In the genomic region with DNA sequence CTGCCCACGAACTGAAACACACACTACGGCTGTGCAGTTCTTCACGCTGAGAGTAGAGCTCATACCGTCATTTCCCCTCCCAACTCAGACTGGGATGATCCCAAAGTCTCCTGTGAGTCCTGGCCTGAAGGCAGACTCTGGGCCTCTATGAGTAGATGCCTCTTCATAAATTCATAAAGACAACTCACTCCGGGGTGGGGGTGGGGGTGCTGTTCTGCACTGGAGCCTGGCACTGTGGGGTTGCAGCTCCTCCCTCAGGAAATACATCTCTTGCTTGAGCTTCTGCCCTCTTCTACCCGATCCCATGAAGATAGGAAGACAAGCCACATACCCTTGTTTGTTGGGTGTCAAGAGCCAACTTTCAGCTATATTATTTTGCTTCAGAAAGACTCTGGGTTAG, we compare ENCODE assay signal across 22 mouse cellular contexts. TPM values are rescaled to one million over a fixed set of nuclear protein-coding genes. Genes with fewer than 3 reads are reported as not detected.
DNase-seq lines count a peak whose midpoint lies in the region; ATAC-seq and TF ChIP-seq lines count a peak whose summit lies in the region.
"Had no signal": no experiment of that assay in that cellular context is flagged by ENCODE, and none has a peak within 500 bp of the region (broad histone marks: within the 10 kb centered on the region; RNA-seq: fewer than 3 reads in every experiment).

No protein-coding gene starts in this region.

- no peaks in the 10 kb centered on the region for H3K36me3 ChIP-seq in intestine, postnatal 0 days (ENCODE audit: control insufficient read depth, insufficient read depth)
- H3K36me3 ChIP-seq in intestine, embryonic 15.5 days = no peaks in the 10 kb centered on the region
- no peaks in the 10 kb centered on the region for H3K36me3 ChIP-seq in CH12.LX (replicated peaks in 1 of 2; ENCODE audit: control insufficient read depth in 1 of 2, insufficient read depth in 1 of 2, low read length in 1 of 2)
- no peaks in the 10 kb centered on the region for H3K36me3 ChIP-seq in embryonic facial prominence, embryonic 15.5 days
- H3K36me3 ChIP-seq: embryonic facial prominence, embryonic 12.5 days; G1E; limb, embryonic 15.5 days; liver, embryonic 15.5 days; midbrain, embryonic 10.5 days had no signal

- no peak overlapping the region for H3K9ac ChIP-seq in intestine, postnatal 0 days (ENCODE audit: low read depth, low read length)
- no peak overlapping the region; the same call in 1 of the 2 replicates for H3K9ac ChIP-seq in intestine, embryonic 15.5 days
- no peak overlapping the region; the same call in 1 of the 2 replicates for H3K9ac ChIP-seq in CH12.LX (ENCODE audit: insufficient read depth, low read depth)
- H3K9ac ChIP-seq in embryonic facial prominence, embryonic 15.5 days = no peak overlapping the region
- H3K9ac ChIP-seq: embryonic facial prominence, embryonic 12.5 days; hindbrain, embryonic 14.5 days; limb, embryonic 15.5 days; liver, embryonic 15.5 days had no signal

- H3K27ac ChIP-seq in intestine, postnatal 0 days (ENCODE audit: low read depth, low read length) = no peak overlapping the region
- no peak overlapping the region for H3K27ac ChIP-seq in intestine, embryonic 15.5 days
- no peak overlapping the region for H3K27ac ChIP-seq in CH12.LX (ENCODE audit: insufficient read depth, low read depth)
- H3K27ac ChIP-seq in embryonic facial prominence, embryonic 15.5 days (replicated peaks) = peak overlapping the region; percentile 48
- H3K27ac ChIP-seq: embryonic facial prominence, embryonic 12.5 days; hindbrain, embryonic 14.5 days; layer of hippocampus, adult 2 months; limb, embryonic 15.5 days; liver, embryonic 15.5 days; macrophage; midbrain, embryonic 10.5 days had no signal

- H3K4me1 ChIP-seq in intestine, postnatal 0 days (replicated peaks; ENCODE audit: control insufficient read depth, insufficient read depth, low read length) = no peaks in the 10 kb centered on the region
- no peaks in the 10 kb centered on the region for H3K4me1 ChIP-seq in intestine, embryonic 15.5 days (replicated peaks)
- peaks cover 9 to 18% of the 10 kb centered on the region in 2 experiments for H3K4me1 ChIP-seq in CH12.LX (ENCODE audit: control insufficient read depth in 1 of 2, insufficient read depth in 2 of 2)
- peaks cover 32% of the 10 kb centered on the region for H3K4me1 ChIP-seq in embryonic facial prominence, embryonic 15.5 days
- H3K4me1 ChIP-seq: embryonic facial prominence, embryonic 12.5 days; liver, embryonic 15.5 days; midbrain, embryonic 10.5 days had no signal

- H3K4me3 ChIP-seq in intestine, postnatal 0 days (ENCODE audit: low read depth, low read length) = no peak overlapping the region
- no peak overlapping the region for H3K4me3 ChIP-seq in intestine, embryonic 15.5 days (replicated peaks)
- H3K4me3 ChIP-seq in CH12.LX (replicated peaks in 1 of 3; ENCODE audit: low read depth in 2 of 3, low read length in 2 of 3, poor library complexity in 1 of 3) = no peak overlapping the region
- H3K4me3 ChIP-seq in embryonic facial prominence, embryonic 15.5 days (replicated peaks) = no peak overlapping the region
- H3K4me3 ChIP-seq: embryonic facial prominence, embryonic 12.5 days; layer of hippocampus, adult 2 months; limb, embryonic 15.5 days; liver, embryonic 15.5 days; midbrain, embryonic 10.5 days had no signal

- no peaks in the 10 kb centered on the region for H3K27me3 ChIP-seq in intestine, postnatal 0 days (replicated peaks; ENCODE audit: control insufficient read depth, insufficient read depth, low read length)
- H3K27me3 ChIP-seq in intestine, embryonic 15.5 days (replicated peaks) = no peaks in the 10 kb centered on the region
- H3K27me3 ChIP-seq in CH12.LX (replicated peaks) = no peaks in the 10 kb centered on the region
- H3K27me3 ChIP-seq in embryonic facial prominence, embryonic 15.5 days = no peaks in the 10 kb centered on the region
- H3K27me3 ChIP-seq: embryonic facial prominence, embryonic 12.5 days; limb, embryonic 15.5 days; liver, embryonic 15.5 days had no signal

- H3K4me2 ChIP-seq in intestine, postnatal 0 days (replicated peaks; ENCODE audit: low read depth) = no peak overlapping the region
- H3K4me2 ChIP-seq in intestine, embryonic 15.5 days (replicated peaks) = no peak overlapping the region
- H3K4me2 ChIP-seq in CH12.LX (ENCODE audit: insufficient read depth, low read depth, poor library complexity, severe bottlenecking) = peak overlapping the region; percentile 17; the same call in 1 of the 2 replicates
- no peak overlapping the region for H3K4me2 ChIP-seq in embryonic facial prominence, embryonic 15.5 days (replicated peaks)
- H3K4me2 ChIP-seq: embryonic facial prominence, embryonic 12.5 days; hindbrain, embryonic 14.5 days; limb, embryonic 15.5 days; liver, embryonic 15.5 days had no signal

- no peaks in the 10 kb centered on the region for H3K9me3 ChIP-seq in intestine, postnatal 0 days (ENCODE audit: control insufficient read depth)
- no peaks in the 10 kb centered on the region for H3K9me3 ChIP-seq in intestine, embryonic 15.5 days
- no peaks in the 10 kb centered on the region for H3K9me3 ChIP-seq in CH12.LX (replicated peaks; ENCODE audit: low read length)
- H3K9me3 ChIP-seq in embryonic facial prominence, embryonic 15.5 days (replicated peaks) = no peaks in the 10 kb centered on the region
- H3K9me3 ChIP-seq: embryonic facial prominence, embryonic 12.5 days; G1E; limb, embryonic 15.5 days; liver, embryonic 15.5 days; midbrain, embryonic 10.5 days had no signal

- H3K79me2 ChIP-seq in CH12.LX (replicated peaks; ENCODE audit: control insufficient read depth, extremely low read depth, insufficient read depth, poor library complexity, severe bottlenecking) = no peaks in the 10 kb centered on the region

- TF ChIP-seq EP300 in CH12.LX (IDR thresholded peaks at IDR 0.05; ENCODE audit: low read length) = no peak

- peak; percentile 57 for TF ChIP-seq RAD21 in CH12.LX (IDR thresholded peaks at IDR 0.05; ENCODE audit: low read depth, low read length)

- dilution Hi-C loops in CH12.LX (cut with MboI; ENCODE audit: extremely low pct_ligation_motif_present, extremely low pct_unique_long_range_greater_than_20kb, low sequenced_read_pairs) = no loop called here

- TF ChIP-seq CTCF in intestine, postnatal 0 days (IDR thresholded peaks at IDR 0.05; ENCODE audit: low read depth) = 0 out of 2 replicates have a peak, but pooled peaks have one; percentile 7
- TF ChIP-seq CTCF in CH12.LX (conservative IDR thresholded peaks at IDR 0.05 in 1 of 2, IDR thresholded peaks at IDR 0.05 in 1 of 2; ENCODE audit: low read depth in 2 of 2, low read length in 2 of 2) = peak in 1 of 2 experiments; percentile 56; a peak in 2 of 4 replicates

- in situ Hi-C loops in CH12.LX (cut with MboI; ENCODE audit: low pct_ligation_motif_present, low pct_unique_long_range_greater_than_20kb, low sequenced_read_pairs) = no loop called here

- no peak for ATAC-seq in intestine, postnatal 0 days
- ATAC-seq in intestine, embryonic 15.5 days = no peak
- ATAC-seq in embryonic facial prominence, embryonic 15.5 days (ENCODE audit: insufficient number of reproducible peaks, low FRiP score, low TSS enrichment, low read depth) = no peak

- WGBS in intestine, postnatal 0 days = 64% methylated on average over 6 of the region's 6 CpGs
- WGBS in intestine, embryonic 15.5 days = 66% methylated on average over 6 of the region's 6 CpGs
- 34% methylated on average over 6 of the region's 6 CpGs for WGBS in embryonic facial prominence, embryonic 15.5 days

- no peak for DNase-seq in CH12.LX (ENCODE audit: extremely low read depth)
- DNase-seq in thymus, postnatal 14 days = peak; percentile 57
- no peak for DNase-seq in adrenal gland, postnatal 25 days
- DNase-seq in adrenal gland, postnatal 36 days = no peak
- DNase-seq: adrenal gland, adult 2 months; cerebellum, adult 9-11 months; heart, adult 18-20 months; kidney, adult 11 months; kidney, postnatal 10 days; layer of hippocampus, postnatal 36 days; right cerebral cortex, postnatal 4 days had no signal

- no peak for TF ChIP-seq POLR2A in CH12.LX (IDR thresholded peaks at IDR 0.05; ENCODE audit: low read depth, low read length)

TF ChIP-seq in CH12.LX, 34 proteins besides CTCF, POLR2A, EP300 and RAD21:
- TF ChIP-seq CHD1 (IDR thresholded peaks at IDR 0.05; ENCODE audit: low read depth, low read length) (no peak), CHD2 (IDR thresholded peaks at IDR 0.05; ENCODE audit: low read length) (peak; percentile 38; the same call in 1 of the 2 replicates), MEF2A (IDR thresholded peaks at IDR 0.05; ENCODE audit: borderline replicate concordance, low read depth, low read length) (no peak), SMC3 (IDR thresholded peaks at IDR 0.05; ENCODE audit: low read depth, low read length) (peak; percentile 64)

RNA-seq across cellular contexts. Expression of a gene that starts 59.9 kb away (rescaled TPM):
- 34.6 and 36.8 TPM in 2 replicates for polyA plus RNA-seq in intestine, postnatal 0 days (2015; fragmentation: Nextera tagmentation; extraction: Ambion mirVana)
- polyA plus RNA-seq in intestine, embryonic 15.5 days (2015; fragmentation: Nextera tagmentation; extraction: Ambion mirVana) = 59.5 and 64.7 TPM in 2 replicates
- 38.9 and 51.2 TPM in 2 replicates for total RNA-seq in CH12.LX (2012; rRNA removed)
- total RNA-seq in CH12.LX (2014; rRNA removed) = 42.0 and 43.0 TPM in 2 replicates
- polyA plus RNA-seq in CH12.LX (2012; ENCODE audit: insufficient read length, low read depth) = 38.2 and 43.2 TPM in 2 replicates
- polyA plus RNA-seq in embryonic facial prominence, embryonic 15.5 days (2015; fragmentation: Nextera tagmentation; extraction: Ambion mirVana) = 84.3 and 92.0 TPM in 2 replicates
- 52.2 and 56.2 TPM in 2 replicates for total RNA-seq in adrenal gland, postnatal 25 days (2021)
- total RNA-seq in adrenal gland, postnatal 36 days (2021) = 10 to 100 TPM; 43.1 to 57.4 TPM
